Mouse (Mus musculus): ENCODE results near the gene Cnmd. TPM values are rescaled to one million over a fixed set of nuclear protein-coding genes. Genes with fewer than 3 reads are reported as not detected.

Gene Cnmd
- polyA plus RNA-seq (2016; fragmentation: Nextera tagmentation; extraction: Ambion mirVana) = 66.9 and 90.7 TPM in 2 replicates

DNA sequence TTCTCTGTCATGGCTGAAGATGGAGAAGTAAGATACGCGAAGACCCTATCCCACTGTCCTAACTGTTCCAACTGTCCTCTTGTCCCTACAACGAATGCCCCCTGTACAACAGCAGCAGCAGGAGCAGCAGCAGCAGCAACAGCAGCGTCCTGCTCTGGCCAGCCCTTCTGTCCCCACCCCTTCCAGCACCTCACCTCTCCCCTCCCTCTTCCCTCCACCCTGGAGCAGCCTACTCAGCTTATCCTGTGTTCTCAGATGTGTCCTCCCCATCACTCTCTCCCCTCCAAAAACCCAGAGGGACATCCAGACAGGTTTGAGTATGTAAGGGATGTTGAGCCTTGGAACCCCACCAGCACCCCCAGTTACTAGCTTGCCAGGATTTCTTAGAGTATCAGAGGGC is at the start of gene Cnmd:
Gene Cnmd, minus strand, starts transcription at position 170 of the 400 bp plus-strand sequence.
- no peaks in the 10 kb centered on the region for H3K36me3 ChIP-seq
- H3K4me3 ChIP-seq = peak within 1 kb of the TSS; percentile 20
- peak within 1 kb of the TSS; percentile 57; the same call in 1 of the 2 replicates for H3K27ac ChIP-seq
- 59% methylated on average over 4 of the region's 4 CpGs for WGBS
- H3K4me2 ChIP-seq (replicated peaks) = peak within 1 kb of the TSS; percentile 50
- no peak for ATAC-seq (ENCODE audit: low FRiP score)
- H3K4me1 ChIP-seq = peaks cover 30% of the 10 kb centered on the region
- peak within 1 kb of the TSS; percentile 39 for H3K9ac ChIP-seq
- H3K9me3 ChIP-seq (replicated peaks) = no peaks in the 10 kb centered on the region
- H3K27me3 ChIP-seq = peaks cover 7% of the 10 kb centered on the region; the same call in 1 of the 2 replicates

- peaks cover 3% of the 10 kb centered on the region; the same call in 1 of the 2 replicates for H3K4me1 ChIP-seq
- ATAC-seq (ENCODE audit: low FRiP score) = no peak
- H3K36me3 ChIP-seq = no peaks in the 10 kb centered on the region
- WGBS = 61% methylated on average over 4 of the region's 4 CpGs
- H3K4me2 ChIP-seq (replicated peaks) = no peak overlapping the region
- H3K9ac ChIP-seq = no peak overlapping the region
- H3K27ac ChIP-seq = no peak overlapping the region
- no peak overlapping the region for H3K4me3 ChIP-seq
- H3K9me3 ChIP-seq (replicated peaks) = 0 out of 2 replicates have a peak, but pooled peaks cover 3% of the 10 kb centered on the region
- no peaks in the 10 kb centered on the region for H3K27me3 ChIP-seq
Observed at GRCm38 (mm10) chr14:79711301-79711700, 49.3 kb upstream of the Cnmd start.

DNA sequence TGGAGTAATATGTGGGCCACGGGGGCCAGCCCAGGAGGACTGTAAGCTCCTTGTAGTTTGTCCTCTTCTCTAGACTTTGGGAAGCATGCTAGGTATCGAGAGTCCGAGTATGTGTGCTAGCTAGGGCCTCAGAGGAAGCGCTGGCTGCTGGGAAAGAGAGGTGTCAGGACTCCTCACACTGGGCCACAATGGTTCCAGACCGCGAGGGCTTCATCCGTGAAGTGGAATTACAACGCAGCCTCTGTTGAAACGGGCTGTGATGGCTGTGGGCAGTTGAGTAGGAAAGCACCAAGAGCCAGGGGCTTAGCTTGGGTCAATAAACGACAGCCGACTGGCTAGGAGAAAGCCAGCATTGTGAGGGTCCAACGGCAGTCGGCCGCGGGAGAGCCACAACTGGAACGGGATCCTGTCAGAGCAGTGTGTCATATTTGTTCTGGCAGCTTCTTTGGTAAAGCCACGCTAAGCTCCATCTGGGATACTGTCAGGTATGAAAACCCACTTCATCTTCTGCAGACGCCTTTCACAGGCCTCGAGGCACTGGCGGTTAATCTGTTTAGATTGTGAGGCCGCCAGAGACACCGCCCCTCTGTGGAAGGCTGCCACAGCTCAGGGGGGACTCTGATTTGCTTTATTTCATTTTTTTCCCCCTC is 41.7 kb upstream of the Cnmd start:
- 0 out of 2 replicates have a peak overlapping the region, but pooled peaks have one; percentile 23 for H3K27ac ChIP-seq

GRCm38 (mm10) chr14:79701606-79702005 is 39.6 kb upstream of the Cnmd start:
- Histone ChIP-seq H3K9me3 (replicated peaks) (no peaks in the 10 kb centered on the region), H3K27me3 (no peaks in the 10 kb centered on the region), H3K9ac (no peak overlapping the region), H3K4me1 (peaks cover 18% of the 10 kb centered on the region), H3K4me3 (no peak overlapping the region), H3K36me3 (no peaks in the 10 kb centered on the region), H3K27ac (peak overlapping the region; percentile 79), H3K4me2 (replicated peaks) (0 out of 2 replicates have a peak overlapping the region, but pooled peaks have one; percentile 8)
- WGBS = 55% methylated on average over 5 of the region's 5 CpGs
- ATAC-seq (ENCODE audit: low FRiP score) = peak; percentile 57

More for the DNA sequence above, 41.7 kb upstream of the Cnmd start:
- H3K4me1 ChIP-seq = peaks cover 18% of the 10 kb centered on the region
- WGBS = 82% methylated on average over 22 of the region's 22 CpGs
- no peaks in the 10 kb centered on the region for H3K27me3 ChIP-seq
- no peaks in the 10 kb centered on the region for H3K36me3 ChIP-seq
- ATAC-seq (ENCODE audit: low FRiP score) = no peak
- no peak overlapping the region for H3K4me2 ChIP-seq (replicated peaks)
- no peak overlapping the region for H3K9ac ChIP-seq
- H3K4me3 ChIP-seq = no peak overlapping the region
- H3K9me3 ChIP-seq (replicated peaks) = no peaks in the 10 kb centered on the region

- H3K9ac ChIP-seq = no peak overlapping the region
- H3K36me3 ChIP-seq = no peaks in the 10 kb centered on the region
- peak; percentile 69 for ATAC-seq (ENCODE audit: low FRiP score)
- H3K4me3 ChIP-seq = no peak overlapping the region
- peak overlapping the region; percentile 79 for H3K27ac ChIP-seq
- H3K4me2 ChIP-seq (replicated peaks) = 0 out of 2 replicates have a peak overlapping the region, but pooled peaks have one; percentile 8
- H3K9me3 ChIP-seq (replicated peaks) = no peaks in the 10 kb centered on the region
- 24% methylated on average over 7 of the region's 7 CpGs for WGBS
- peaks cover 18% of the 10 kb centered on the region for H3K4me1 ChIP-seq
- H3K27me3 ChIP-seq = no peaks in the 10 kb centered on the region
Observed at GRCm38 (mm10) chr14:79701054-79701453, 39.1 kb upstream of the Cnmd start.

- Histone ChIP-seq H3K9ac (no peak overlapping the region), H3K4me1 (peaks cover 18% of the 10 kb centered on the region), H3K36me3 (no peaks in the 10 kb centered on the region), H3K4me2 (replicated peaks) (no peak overlapping the region), H3K27me3 (no peaks in the 10 kb centered on the region), H3K27ac (0 out of 2 replicates have a peak overlapping the region, but pooled peaks have one; percentile 25), H3K9me3 (replicated peaks) (no peaks in the 10 kb centered on the region), H3K4me3 (no peak overlapping the region)
- ATAC-seq (ENCODE audit: low FRiP score) = no peak
- 54% methylated on average over 6 of the region's 6 CpGs for WGBS
Observed at GRCm38 (mm10) chr14:79699381-79699780, 37.4 kb upstream of the Cnmd start.

DNA sequence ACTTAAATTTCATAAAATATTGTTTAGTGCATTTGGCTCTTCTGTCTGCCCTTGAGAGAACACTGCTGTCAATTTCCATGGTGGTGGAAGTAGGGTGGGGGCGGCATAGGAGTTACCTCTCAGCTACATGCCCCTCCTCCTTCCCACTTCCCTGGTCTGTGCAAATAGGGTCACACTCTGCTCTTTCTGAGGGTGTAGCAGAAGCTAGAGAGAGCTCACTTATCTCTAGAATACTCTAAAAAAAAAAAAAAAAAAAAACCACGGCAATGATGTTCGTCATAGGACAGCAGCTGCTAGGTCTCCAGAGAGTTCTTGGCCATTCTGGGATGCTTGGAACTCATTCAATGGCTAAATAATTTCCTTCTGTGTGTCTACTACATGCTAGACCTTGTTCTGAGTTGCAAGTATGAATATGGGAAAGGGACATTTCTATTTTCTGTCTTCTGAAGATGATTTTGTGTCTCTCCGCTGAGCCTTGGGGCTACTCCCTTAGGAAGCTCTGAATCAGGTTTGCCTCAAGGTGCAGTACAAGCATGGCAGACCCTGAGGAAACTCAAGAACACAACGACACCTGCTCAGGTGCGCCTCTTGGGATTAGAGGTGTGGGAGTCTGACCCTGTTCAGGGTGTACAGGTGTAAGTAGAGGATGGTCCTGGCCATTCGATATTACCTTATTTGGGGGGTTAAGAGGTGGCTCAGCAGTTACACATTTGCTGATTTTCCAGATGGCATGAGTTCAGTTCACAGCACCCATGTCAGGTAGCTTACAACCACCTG is 28.3 kb upstream of the Cnmd start:
- Histone ChIP-seq H3K4me1 (0 out of 2 replicates have a peak, but pooled peaks cover 3% of the 10 kb centered on the region), H3K4me2 (replicated peaks) (no peak overlapping the region), H3K4me3 (no peak overlapping the region), H3K9ac (no peak overlapping the region), H3K27ac (no peak overlapping the region), H3K36me3 (no peaks in the 10 kb centered on the region), H3K9me3 (replicated peaks) (no peaks in the 10 kb centered on the region), H3K27me3 (no peaks in the 10 kb centered on the region)
- ATAC-seq (ENCODE audit: low FRiP score) = no peak
- WGBS = 96% methylated on average over 7 of the region's 7 CpGs

- no peak overlapping the region for H3K4me2 ChIP-seq (replicated peaks)
- 51% methylated on average over 5 of the region's 5 CpGs for WGBS
- no peak overlapping the region for H3K4me3 ChIP-seq
- H3K27ac ChIP-seq = no peak overlapping the region
- ATAC-seq (ENCODE audit: low FRiP score) = no peak
- no peaks in the 10 kb centered on the region for H3K36me3 ChIP-seq
- no peak overlapping the region for H3K9ac ChIP-seq
- no peaks in the 10 kb centered on the region for H3K27me3 ChIP-seq
- H3K4me1 ChIP-seq = peaks cover 13% of the 10 kb centered on the region
- H3K9me3 ChIP-seq (replicated peaks) = no peaks in the 10 kb centered on the region
Observed at GRCm38 (mm10) chr14:79680652-79681051, 18.7 kb upstream of the Cnmd start.

- Histone ChIP-seq H3K4me1 (peaks cover 20% of the 10 kb centered on the region), H3K4me2 (replicated peaks) (no peak overlapping the region), H3K36me3 (no peaks in the 10 kb centered on the region), H3K9me3 (replicated peaks) (no peaks in the 10 kb centered on the region), H3K27ac (peak overlapping the region; percentile 64; the same call in 1 of the 2 replicates), H3K9ac (no peak overlapping the region), H3K4me3 (no peak overlapping the region), H3K27me3 (no peaks in the 10 kb centered on the region)
- WGBS = 40% methylated on average over 14 of the region's 14 CpGs
- no peak for ATAC-seq (ENCODE audit: low FRiP score)
Observed at GRCm38 (mm10) chr14:79677891-79678687, 16.1 kb upstream of the Cnmd start.

DNA sequence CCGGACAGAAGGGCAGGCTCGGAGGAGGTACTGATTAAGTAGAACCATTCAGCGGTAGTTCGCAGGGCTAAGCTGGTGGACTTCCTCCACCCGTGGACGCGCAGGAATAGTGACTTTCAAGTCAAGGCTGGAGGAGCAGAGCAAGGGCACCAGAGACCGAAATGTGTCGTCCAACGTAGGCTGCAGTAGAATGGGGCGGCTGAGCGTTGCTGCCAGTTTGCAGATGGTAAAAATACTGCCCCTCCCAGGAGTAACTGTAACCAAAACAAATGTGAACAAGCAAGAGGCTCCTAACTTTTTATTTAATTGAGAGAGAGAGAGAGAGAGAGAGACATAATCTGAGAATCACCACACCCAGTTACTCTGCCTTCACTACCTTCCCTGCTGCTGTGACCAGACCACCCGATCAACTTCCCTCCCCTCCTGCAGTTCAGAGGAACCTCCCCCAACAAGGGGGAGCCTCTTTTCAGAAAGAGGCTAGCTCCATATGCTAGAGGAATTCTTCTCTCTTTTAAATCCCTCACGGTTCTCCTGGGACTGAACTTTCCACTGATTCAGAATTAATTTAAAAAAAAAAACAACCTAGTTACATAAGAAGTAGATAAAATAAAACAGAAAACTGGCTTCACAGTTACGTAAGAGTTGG is 15.3 kb upstream of the Cnmd start:
- H3K36me3 ChIP-seq = no peaks in the 10 kb centered on the region
- no peaks in the 10 kb centered on the region for H3K9me3 ChIP-seq (replicated peaks)
- H3K27me3 ChIP-seq = no peaks in the 10 kb centered on the region
- 39% methylated on average over 15 of the region's 15 CpGs for WGBS
- ATAC-seq (ENCODE audit: low FRiP score) = no peak
- 0 out of 2 replicates have a peak overlapping the region, but pooled peaks have one; percentile 13 for H3K4me2 ChIP-seq (replicated peaks)
- no peak overlapping the region for H3K9ac ChIP-seq
- H3K4me1 ChIP-seq = peaks cover 27% of the 10 kb centered on the region
- H3K27ac ChIP-seq = peak overlapping the region; percentile 9; the same call in 1 of the 2 replicates
- H3K4me3 ChIP-seq = no peak overlapping the region

DNA sequence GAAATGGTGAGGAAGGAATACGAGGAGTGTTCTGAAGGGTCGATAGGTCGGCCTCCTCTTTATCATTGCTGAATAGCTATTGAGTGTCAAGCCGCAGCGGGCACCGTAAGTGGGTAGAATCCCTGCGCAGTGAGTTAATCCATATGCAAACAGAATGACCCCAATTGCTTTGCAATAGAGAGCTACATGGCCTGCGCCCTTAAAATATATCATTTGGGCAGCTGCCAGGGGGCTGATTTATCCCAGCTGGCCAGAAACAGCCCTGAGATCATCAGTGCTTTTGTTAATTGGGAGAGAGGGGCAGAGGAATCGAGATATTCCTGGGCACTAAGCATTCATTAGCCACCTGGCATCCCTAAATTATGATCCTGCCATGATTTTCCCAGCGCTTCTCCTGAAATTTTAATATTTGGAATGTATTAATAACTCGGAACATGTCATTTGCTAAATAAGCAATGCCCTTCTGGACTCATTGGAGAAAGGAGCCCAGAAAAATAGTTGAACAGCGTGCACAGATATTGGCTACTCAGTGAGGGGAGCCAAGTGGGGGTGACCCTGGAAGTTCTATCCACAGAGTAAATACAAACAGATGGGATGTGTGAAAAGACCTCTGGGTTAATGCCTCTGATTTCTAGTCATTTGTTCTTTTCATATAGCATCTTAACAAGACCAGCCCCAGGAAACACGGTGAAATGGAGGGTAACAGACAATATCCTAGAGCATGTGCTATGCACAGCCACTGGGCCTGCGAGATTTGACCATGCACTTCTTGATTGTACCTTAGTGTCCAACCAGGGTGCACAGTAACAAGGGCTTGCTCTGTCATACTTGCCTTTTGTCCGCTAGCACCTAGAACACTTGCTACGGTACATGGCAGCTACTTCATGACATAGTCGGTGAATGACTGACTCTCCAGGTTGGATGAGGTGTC is 11.4 kb upstream of the Cnmd start:
- peak overlapping the region; percentile 62 for H3K27ac ChIP-seq

More for the DNA sequence above, 11.4 kb upstream of the Cnmd start:
- Histone ChIP-seq H3K27me3 (no peaks in the 10 kb centered on the region), H3K36me3 (no peaks in the 10 kb centered on the region), H3K9me3 (replicated peaks) (no peaks in the 10 kb centered on the region), H3K4me1 (peaks cover 31% of the 10 kb centered on the region), H3K4me3 (no peak overlapping the region), H3K9ac (no peak overlapping the region), H3K4me2 (replicated peaks) (no peak overlapping the region)
- WGBS = 50% methylated on average over 17 of the region's 17 CpGs
- ATAC-seq (ENCODE audit: low FRiP score) = peak; percentile 82

Measured in hindbrain, embryonic 12.5 days (tissue).